Mouse (Mus musculus) kidney, embryonic 14.5 days (tissue): ENCODE data around the gene Fgf11. TPM values are rescaled to one million over a fixed set of nuclear protein-coding genes. Genes with fewer than 3 reads are reported as not detected.

Experiments
- ATAC-seq: fragments of 200-750 bp; cut with Nextera tagmentation; 2 replicates; pipeline ENCODE4 v1.8.0; 2017; ENCODE audit warnings: moderate number of reproducible peaks, mild to moderate bottlenecking, moderate TSS enrichment, moderate library complexity; ENCODE audit not compliant: low FRiP score, low TSS enrichment
- H3K27ac ChIP-seq: fragments of 300-500 bp; sonication (generic); 2 replicates; pipeline ENCODE4 v1.5.1; 2014; ENCODE audit warnings: low read depth, mild to moderate bottlenecking, low read length, moderate library complexity, mixed read lengths
- H3K27me3 ChIP-seq: fragments of 300-500 bp; sonication (generic); 2 replicates; pipeline ENCODE4 v1.6.1; 2014; ENCODE audit warnings: mild to moderate bottlenecking, low read length; ENCODE audit not compliant: control insufficient read depth, insufficient read depth
- H3K36me3 ChIP-seq: fragments of 300-500 bp; sonication (generic); 2 replicates; pipeline ENCODE4 v1.6.1; 2014; ENCODE audit warnings: low read length, mixed read lengths; ENCODE audit not compliant: control insufficient read depth, insufficient read depth
- H3K4me1 ChIP-seq: fragments of 300-500 bp; sonication (generic); 2 replicates; pipeline ENCODE4 v1.6.1; 2014; ENCODE audit warnings: low read length, mixed read lengths; ENCODE audit not compliant: control insufficient read depth, insufficient read depth
- H3K4me2 ChIP-seq: fragments of 300-500 bp; sonication (generic); replicated peaks from 2 replicates; pipeline ENCODE4 v1.6.1; 2014; ENCODE audit warnings: low read depth, mild to moderate bottlenecking, low read length
- H3K4me3 ChIP-seq: fragments of 300-500 bp; sonication (generic); 2 replicates; pipeline ENCODE4 v1.5.1; 2014; ENCODE audit warnings: mild to moderate bottlenecking, low read length
- H3K9ac ChIP-seq: fragments of 300-500 bp; sonication (generic); 2 replicates; pipeline ENCODE4 v1.6.1; 2014; ENCODE audit warnings: low read depth, mild to moderate bottlenecking, low read length, moderate library complexity
- H3K9me3 ChIP-seq: fragments of 300-500 bp; sonication (generic); 2 replicates; pipeline ENCODE4 v1.6.1; 2016; ENCODE audit warnings: low read length; ENCODE audit not compliant: control insufficient read depth
- WGBS: fragments of 180-500 bp; shearing (Covaris S2); extraction: QIAGEN DNeasy Blood & Tissue Kit; methylation state at CpG from one replicate; pipeline ENCODE4 v1.1.7; 2014; 5-methylcytosine and 5-hydroxymethylcytosine counted together
- polyA plus RNA-seq: library from polyadenylated mRNA; unstranded; fragments of >200 nt; fragmentation: Nextera tagmentation; extraction: Ambion mirVana; gene quantifications from 2 replicates; pipeline ENCODE4 v1.2.1, GENCODE M21; 2014

Gene Fgf11
- polyA plus RNA-seq, 1 experiment from 2014 or later, result 1.9 TPM

- Histone ChIP-seq H3K4me1 (peaks cover 32% of the 10 kb centered on the region), H3K9ac (peak overlapping the region; percentile 83), H3K27me3 (no peaks in the 10 kb centered on the region), H3K36me3 (no peaks in the 10 kb centered on the region; the same call in 1 of the 2 replicates), H3K27ac (peak overlapping the region; percentile 98), H3K4me3 (peak overlapping the region; percentile 67), H3K4me2 (peak overlapping the region; percentile 83), H3K9me3 (no peaks in the 10 kb centered on the region)
- WGBS, result under 1% methylated on average over 37 of the region's 37 CpGs
- peak; percentile 88 for ATAC-seq
These were observed 42.5 kb downstream of the Fgf11 start for GRCm38 (mm10) chr11:69758971-69759721.

- H3K9me3 ChIP-seq, result no peaks in the 10 kb centered on the region
- peak within 1 kb of the TSS; percentile 67 for H3K4me3 ChIP-seq
- H3K4me2 ChIP-seq, result peak within 1 kb of the TSS; percentile 83
- H3K27ac ChIP-seq, result peak within 1 kb of the TSS; percentile 98
- ATAC-seq, result peak; percentile 95
- peak within 1 kb of the TSS; percentile 83 for H3K9ac ChIP-seq
- no peaks in the 10 kb centered on the region for H3K27me3 ChIP-seq
- peaks cover 32% of the 10 kb centered on the region for H3K4me1 ChIP-seq
- H3K36me3 ChIP-seq, result no peaks in the 10 kb centered on the region; the same call in 1 of the 2 replicates
- 0% methylated on average over 34 of the region's 36 CpGs for WGBS
These were observed 43.1 kb downstream of the Fgf11 start, which contains the start of gene Polr2a for GRCm38 (mm10) chr11:69758478-69758970. Polr2a (minus strand) TSS chr11:69758637.

- H3K36me3 ChIP-seq, result no peaks in the 10 kb centered on the region; the same call in 1 of the 2 replicates
- WGBS, result 1% methylated on average over 24 of the region's 26 CpGs
- H3K27me3 ChIP-seq, result no peaks in the 10 kb centered on the region
- peak; percentile 90 for ATAC-seq
- peak overlapping the region; percentile 83 for H3K4me2 ChIP-seq
- H3K9ac ChIP-seq, result peak overlapping the region; percentile 83
- H3K4me3 ChIP-seq, result peak overlapping the region; percentile 67
- H3K4me1 ChIP-seq, result peaks cover 34% of the 10 kb centered on the region
- H3K9me3 ChIP-seq, result no peaks in the 10 kb centered on the region
- peak overlapping the region; percentile 98 for H3K27ac ChIP-seq
These were observed 43.6 kb downstream of the Fgf11 start for GRCm38 (mm10) chr11:69758090-69758456.

- no peaks in the 10 kb centered on the region for H3K9me3 ChIP-seq
- peak overlapping the region; percentile 67 for H3K4me3 ChIP-seq
- 37% methylated on average over 9 of the region's 9 CpGs for WGBS
- no peak for ATAC-seq
- H3K27ac ChIP-seq, result peak overlapping the region; percentile 98
- no peaks in the 10 kb centered on the region; the same call in 1 of the 2 replicates for H3K36me3 ChIP-seq
- peak overlapping the region; percentile 83 for H3K4me2 ChIP-seq
- no peaks in the 10 kb centered on the region for H3K27me3 ChIP-seq
- H3K9ac ChIP-seq, result peak overlapping the region; percentile 83; the same call in 1 of the 2 replicates
- peaks cover 36% of the 10 kb centered on the region for H3K4me1 ChIP-seq
These were observed 44.2 kb downstream of the Fgf11 start for GRCm38 (mm10) chr11:69757303-69758089.

GRCm38 (mm10) chr11:69754701-69755100 lies 47.0 kb downstream of the Fgf11 start:
- Histone ChIP-seq H3K9me3 (no peaks in the 10 kb centered on the region), H3K4me1 (peaks cover 28% of the 10 kb centered on the region), H3K4me3 (no peak overlapping the region), H3K27ac (no peak overlapping the region), H3K9ac (no peak overlapping the region), H3K36me3 (no peaks in the 10 kb centered on the region; the same call in 1 of the 2 replicates), H3K4me2 (peak overlapping the region; percentile 34; the same call in 1 of the 2 replicates), H3K27me3 (no peaks in the 10 kb centered on the region)
- WGBS, result 53% methylated on average over 3 of the region's 3 CpGs
- ATAC-seq, result no peak

GRCm38 (mm10) chr11:69754233-69754632 lies 47.4 kb downstream of the Fgf11 start:
- no peaks in the 10 kb centered on the region for H3K9me3 ChIP-seq
- WGBS, result 89% methylated on average over 5 of the region's 5 CpGs
- no peak overlapping the region for H3K4me3 ChIP-seq
- H3K4me1 ChIP-seq, result peaks cover 27% of the 10 kb centered on the region
- H3K27ac ChIP-seq, result no peak overlapping the region
- ATAC-seq, result no peak
- peaks cover 5% of the 10 kb centered on the region; the same call in 1 of the 2 replicates for H3K36me3 ChIP-seq
- H3K9ac ChIP-seq, result no peak overlapping the region
- no peaks in the 10 kb centered on the region for H3K27me3 ChIP-seq
- H3K4me2 ChIP-seq, result no peak overlapping the region

GRCm38 (mm10) chr11:69752686-69753085 lies 49.0 kb downstream of the Fgf11 start:
- H3K9ac ChIP-seq, result no peak overlapping the region
- H3K4me1 ChIP-seq, result peaks cover 27% of the 10 kb centered on the region
- no peak for ATAC-seq
- H3K4me2 ChIP-seq, result no peak overlapping the region
- H3K27ac ChIP-seq, result no peak overlapping the region
- peaks cover 11% of the 10 kb centered on the region for H3K36me3 ChIP-seq
- H3K4me3 ChIP-seq, result no peak overlapping the region
- no peaks in the 10 kb centered on the region for H3K27me3 ChIP-seq
- H3K9me3 ChIP-seq, result no peaks in the 10 kb centered on the region

GRCm38 (mm10) chr11:69751635-69752034 lies 50.0 kb downstream of the Fgf11 start:
- Histone ChIP-seq H3K4me1 (peaks cover 18% of the 10 kb centered on the region), H3K4me2 (no peak overlapping the region), H3K27me3 (no peaks in the 10 kb centered on the region), H3K36me3 (peaks cover 21% of the 10 kb centered on the region), H3K9me3 (no peaks in the 10 kb centered on the region), H3K4me3 (no peak overlapping the region), H3K9ac (no peak overlapping the region), H3K27ac (no peak overlapping the region)
- WGBS, result 81% methylated on average over 3 of the region's 3 CpGs
- no peak for ATAC-seq
